13 mouse cellular contexts compared by ENCODE assay signal in the genomic region with DNA sequence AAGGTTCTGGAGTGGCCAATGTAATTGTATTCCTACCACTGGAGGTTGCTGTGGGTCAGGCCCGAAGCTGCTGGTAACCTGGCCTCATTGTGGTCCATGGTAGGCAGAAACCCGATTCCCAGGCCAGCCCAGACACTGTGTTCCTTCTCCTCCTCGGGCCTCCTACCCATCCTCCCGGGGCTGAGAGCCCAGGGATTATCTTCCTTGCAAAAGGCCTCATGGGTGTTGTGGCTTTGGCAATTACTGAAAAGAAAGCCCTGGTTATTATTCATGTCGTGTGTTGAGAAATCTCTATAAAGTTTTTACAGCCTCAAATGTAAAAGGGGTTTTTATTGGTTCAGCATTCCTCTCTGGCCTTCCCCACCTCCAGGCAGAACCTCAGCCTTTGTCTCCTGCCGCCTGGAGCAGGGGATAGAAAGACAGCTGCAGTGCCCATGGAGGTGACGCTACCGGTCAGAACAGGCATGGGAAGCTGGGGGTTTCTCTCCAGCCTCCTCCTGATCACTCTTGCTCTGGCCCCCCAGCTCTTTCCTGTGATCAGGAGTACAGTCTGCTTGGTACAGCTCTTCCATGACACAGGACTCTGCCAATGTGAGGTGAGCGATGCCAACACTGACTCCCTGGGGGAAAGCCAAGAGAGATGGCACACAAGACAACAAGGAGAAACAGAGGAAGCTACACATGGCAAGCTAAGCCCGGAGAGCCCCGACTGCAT.
A peak's percentile ranks its signal among the peaks of the same experiment; 100 is the strongest.
DNase-seq lines count a peak whose midpoint lies in the region; ATAC-seq lines count a peak whose summit lies in the region.
"Had no signal": no experiment of that assay in that cellular context is flagged by ENCODE, and none has a peak within 500 bp of the region (broad histone marks: within the 10 kb centered on the region; RNA-seq: fewer than 3 reads in every experiment).

No protein-coding gene starts in this region.

- WGBS in midbrain, embryonic 14.5 days = 32% methylated on average over 11 of the region's 11 CpGs

- peak; percentile 38 for ATAC-seq in cerebellum, adult (ENCODE audit: insufficient number of reproducible peaks, low FRiP score, low TSS enrichment)
- ATAC-seq in midbrain, embryonic 14.5 days (ENCODE audit: low FRiP score, low TSS enrichment) = peak; percentile 46; the same call in 1 of the 2 replicates

- H3K4me3 ChIP-seq in midbrain, embryonic 14.5 days (replicated peaks; ENCODE audit: low read depth, low read length) = no peak overlapping the region
- H3K4me3 ChIP-seq: heart, embryonic 12.5 days had no signal

- H3K4me2 ChIP-seq in midbrain, embryonic 14.5 days (ENCODE audit: low read length) = no peak overlapping the region
- H3K4me2 ChIP-seq: heart, embryonic 12.5 days had no signal

- no peaks in the 10 kb centered on the region for H3K9me3 ChIP-seq in midbrain, embryonic 14.5 days (ENCODE audit: control insufficient read depth, low read length)
- H3K9me3 ChIP-seq: heart, embryonic 12.5 days had no signal

- peak; percentile 30 for DNase-seq in layer of hippocampus, adult 9-11 months
- DNase-seq in layer of hippocampus, adult 11-12 months (ENCODE audit: low spot score) = no peak
- DNase-seq in cerebellum, postnatal 25 days = peak; percentile 80
- DNase-seq in midbrain, embryonic 14.5 days = peak; percentile 58
- no peak for DNase-seq in adrenal gland, postnatal 36 days
- DNase-seq in T-cell, adult 2 months (ENCODE audit: low spot score) = no peak
- DNase-seq in frontal cortex, postnatal 36 days (ENCODE audit: low spot score in 2 of 2) = no peak
- DNase-seq: kidney, postnatal 10 days; lung, postnatal 4 days; thymus, postnatal 14 days had no signal

- no peaks in the 10 kb centered on the region for H3K36me3 ChIP-seq in midbrain, embryonic 14.5 days (ENCODE audit: control insufficient read depth, insufficient read depth, low read length)
- H3K36me3 ChIP-seq: heart, embryonic 12.5 days had no signal

- H3K27ac ChIP-seq in midbrain, embryonic 14.5 days (replicated peaks; ENCODE audit: low read depth, low read length) = peak overlapping the region; percentile 14
- H3K27ac ChIP-seq: liver, embryonic 14.5 days had no signal

- no peak overlapping the region for H3K9ac ChIP-seq in midbrain, embryonic 14.5 days (replicated peaks; ENCODE audit: low read length)
- H3K9ac ChIP-seq: heart, embryonic 12.5 days; liver, embryonic 14.5 days had no signal

- H3K27me3 ChIP-seq in midbrain, embryonic 14.5 days (ENCODE audit: control insufficient read depth, insufficient read depth, low read length) = no peaks in the 10 kb centered on the region
- H3K27me3 ChIP-seq: heart, embryonic 12.5 days had no signal

- H3K4me1 ChIP-seq in midbrain, embryonic 14.5 days (ENCODE audit: control insufficient read depth, insufficient read depth, low read length) = peaks cover 6% of the 10 kb centered on the region; the same call in 1 of the 2 replicates
- H3K4me1 ChIP-seq: heart, embryonic 12.5 days had no signal

Comparison
In these comparisons a context has a peak if more than half of its experiments do, and no peak if none do; other contexts are left out.
1. DNase-seq: peak in layer of hippocampus, adult 9-11 months (single experiment), cerebellum, postnatal 25 days (2 of 2) and midbrain, embryonic 14.5 days (single experiment); none in layer of hippocampus, adult 11-12 months (single experiment), adrenal gland, postnatal 36 days (0 of 2), T-cell, adult 2 months (single experiment) and frontal cortex, postnatal 36 days (0 of 2).